Comparison of ENCODE assay signal across 8 mouse cellular contexts in the genomic region with DNA sequence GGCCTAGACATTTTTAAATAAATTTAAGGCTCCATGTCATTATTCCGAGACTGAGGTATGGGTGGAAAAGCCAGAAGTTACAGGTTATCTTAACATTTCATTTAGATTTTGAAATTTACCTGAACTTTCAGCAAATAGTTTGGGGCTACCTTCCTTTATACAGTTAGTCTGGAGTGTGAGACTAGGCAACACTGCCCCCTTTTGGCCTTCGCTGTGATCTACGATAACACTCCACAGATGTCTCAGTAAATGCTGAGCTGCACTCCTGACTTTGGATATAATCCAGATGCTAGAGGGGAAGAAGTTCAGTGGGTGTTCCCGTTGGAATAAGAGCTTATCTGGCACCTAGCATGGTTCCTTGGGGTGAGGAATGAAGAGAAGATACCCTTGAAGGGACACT.
DNase-seq lines count a peak whose midpoint lies in the region; ATAC-seq lines count a peak whose summit lies in the region.

No protein-coding gene starts in this region.

- no peak for ATAC-seq in cerebellum, adult (ENCODE audit: insufficient number of reproducible peaks, low FRiP score, low TSS enrichment)

- DNase-seq in cerebellum, adult 9-10 months: peak; percentile 2
- DNase-seq in thymus, postnatal 4 days: peak; percentile 15
- DNase-seq in thymus, adult 18-20 months: no peak
- peak; percentile 7 to 36 for DNase-seq in frontal cortex, postnatal 14 days (ENCODE audit: low spot score in 2 of 2)
- DNase-seq in layer of hippocampus, postnatal 10 days (ENCODE audit: low spot score in 2 of 2): peak; percentile 51 to 61
- peak; percentile 16 for DNase-seq in retina, adult 2 months (ENCODE audit: low read depth, low spot score)
- DNase-seq in thymus, postnatal 10 days (ENCODE audit: low spot score in 2 of 2): no peak

Comparison
In these comparisons a context has a peak if more than half of its experiments do, and no peak if none do; other contexts are left out.
1. DNase-seq: peak in cerebellum, adult 9-10 months (single experiment), thymus, postnatal 4 days (single experiment), frontal cortex, postnatal 14 days (2 of 2), layer of hippocampus, postnatal 10 days (2 of 2) and retina, adult 2 months (single experiment); none in thymus, adult 18-20 months (0 of 2) and thymus, postnatal 10 days (0 of 2).